Mouse (Mus musculus) kidney, adult 2 months (tissue): ENCODE measurements around the gene Tspan4.

Source experiments
- CTCF ChIP-seq: fragments of 200-500 bp; conservative IDR thresholded peaks from 2 replicates; pipeline ENCODE4 v1.5.1; 2011; ENCODE audit warnings: low read depth, mild to moderate bottlenecking, control low read depth, low read length, moderate library complexity, mixed read lengths; ENCODE audit not compliant: insufficient read depth, insufficient read length
- POLR2A ChIP-seq: fragments of 200-500 bp; IDR thresholded peaks from one replicate; pipeline ENCODE4 v1.6.1; 2011; ENCODE audit warnings: low read depth, low read length, control low read depth

- TF ChIP-seq CTCF (0 out of 2 replicates have a peak, but pooled peaks have one; percentile 26), POLR2A (no peak)
Measured at GRCm38 (mm10) chr7:141476226-141476980, 1.4 kb downstream of the Tspan4 start.
